Mouse (Mus musculus) MEL (cell line): ENCODE data around the gene Ttc6. TPM values are rescaled to one million over a fixed set of nuclear protein-coding genes. Genes with fewer than 3 reads are reported as not detected.

Experiments
- DNase-seq: peaks from one replicate; pipeline ENCODE4 v3.0.0; 2011; ENCODE audit warnings: low read depth, low spot score
- H3K27ac ChIP-seq: 2 replicates; pipeline ENCODE4 v1.5.1; 2012; ENCODE audit warnings: low read depth, mild to moderate bottlenecking, control low read depth, low read length, moderate library complexity; ENCODE audit not compliant: control insufficient read depth
- H3K27me3 ChIP-seq, 2 experiments: fragments of 150-350 bp in 1 of 2; sonication (generic) in 1 of 2; 2 replicates each; pipeline ENCODE4 v1.6.1; 2012; ENCODE audit warnings: low read length in 2 of 2, mild to moderate bottlenecking in 2 of 2, improper control_type of control experiment in 1 of 2, moderate library complexity in 1 of 2; ENCODE audit not compliant: insufficient read depth in 2 of 2, control insufficient read depth in 1 of 2
- H3K36me3 ChIP-seq, 2 experiments: 2 replicates each; pipeline ENCODE4 v1.6.1; 2012 to 2014; ENCODE audit warnings: low read length in 2 of 2, improper control_type of control experiment in 1 of 2, inconsistent platforms in 1 of 2, mild to moderate bottlenecking in 1 of 2; ENCODE audit not compliant: insufficient read depth in 2 of 2, control insufficient read depth in 1 of 2
- H3K4me1 ChIP-seq, 2 experiments: fragments of 150-350 bp in 1 of 2; sonication (generic) in 1 of 2; 2 replicates each; pipeline ENCODE4 v1.6.1; 2012; ENCODE audit warnings: low read length in 2 of 2, improper control_type of control experiment in 1 of 2, mild to moderate bottlenecking in 1 of 2; ENCODE audit not compliant: insufficient read depth in 2 of 2, control insufficient read depth in 1 of 2
- H3K4me3 ChIP-seq, 2 experiments: fragments of 150-350 bp in 1 of 2; sonication (generic) in 1 of 2; 2 replicates each; pipeline ENCODE4 v1.5.1; 2012; ENCODE audit warnings: low read depth in 2 of 2, low read length in 2 of 2, mild to moderate bottlenecking in 2 of 2, moderate library complexity in 2 of 2, control low read depth in 1 of 2, improper control_type of control experiment in 1 of 2; ENCODE audit not compliant: control insufficient read depth in 1 of 2, insufficient read depth in 1 of 2
- H3K79me2 ChIP-seq: 2 replicates; pipeline ENCODE4 v1.6.1; 2012; ENCODE audit warnings: mild to moderate bottlenecking, low read length, moderate library complexity; ENCODE audit not compliant: control insufficient read depth, poor library complexity, insufficient read depth
- H3K9ac ChIP-seq: 2 replicates; pipeline ENCODE4 v1.6.1; 2012; ENCODE audit warnings: low read depth, mild to moderate bottlenecking, control low read depth, low read length, moderate library complexity; ENCODE audit not compliant: control insufficient read depth, poor library complexity, severe bottlenecking
- H3K9me3 ChIP-seq: fragments of 150-350 bp; sonication (generic); replicated peaks from 2 replicates; pipeline ENCODE4 v1.6.1; 2012; ENCODE audit warnings: mild to moderate bottlenecking, low read length, improper control_type of control experiment, moderate library complexity; ENCODE audit not compliant: insufficient read depth
- BHLHE40 ChIP-seq: IDR thresholded peaks from 2 replicates; pipeline ENCODE4 v1.6.1; 2012; ENCODE audit warnings: low read depth, mild to moderate bottlenecking, inconsistent platforms, low read length, improper control_type of control experiment, borderline replicate concordance
- CHD1 ChIP-seq: IDR thresholded peaks from 2 replicates; pipeline ENCODE4 v1.6.1; 2012; ENCODE audit warnings: low read depth, mild to moderate bottlenecking, inconsistent platforms, low read length, improper control_type of control experiment
- CHD2 ChIP-seq: IDR thresholded peaks from 2 replicates; pipeline ENCODE4 v1.6.1; 2011; ENCODE audit warnings: low read length, improper control_type of control experiment
- CTCF ChIP-seq, 3 experiments: IDR thresholded peaks in 2 of 3; conservative IDR thresholded peaks in 1 of 3; 2 replicates each; pipeline ENCODE4 v1.5.1; 2011 to 2012; ENCODE audit warnings: low read length in 3 of 3, low read depth in 2 of 3, mild to moderate bottlenecking in 2 of 3, improper control_type of control experiment in 1 of 3, inconsistent platforms in 1 of 3, mixed read lengths in 1 of 3, moderate library complexity in 1 of 3; ENCODE audit not compliant: control insufficient read depth in 1 of 3, insufficient read depth in 1 of 3, poor library complexity in 1 of 3, severe bottlenecking in 1 of 3
- ELF1 ChIP-seq: IDR thresholded peaks from 2 replicates; pipeline ENCODE4 v1.6.1; 2014; ENCODE audit warnings: low read depth, mild to moderate bottlenecking, inconsistent platforms, low read length, improper control_type of control experiment, moderate library complexity
- EP300 ChIP-seq, 2 experiments: IDR thresholded peaks; 2 replicates each; pipeline ENCODE4 v1.6.1; 2011; ENCODE audit warnings: improper control_type of control experiment in 2 of 2, low read length in 2 of 2, low read depth in 1 of 2, mild to moderate bottlenecking in 1 of 2
- ETS1 ChIP-seq: IDR thresholded peaks from 2 replicates; pipeline ENCODE4 v1.6.1; 2012; ENCODE audit warnings: low read depth, mild to moderate bottlenecking, inconsistent platforms, low read length, improper control_type of control experiment, moderate library complexity
- GABPA ChIP-seq: IDR thresholded peaks from 2 replicates; pipeline ENCODE4 v1.6.1; 2012; ENCODE audit warnings: low read depth, mild to moderate bottlenecking, inconsistent platforms, low read length, improper control_type of control experiment, moderate library complexity
- GATA1 ChIP-seq: IDR thresholded peaks from 2 replicates; pipeline ENCODE4 v1.6.1; 2011; ENCODE audit warnings: low read depth, low read length, improper control_type of control experiment
- MAX ChIP-seq: IDR thresholded peaks from 2 replicates; pipeline ENCODE4 v1.6.1; 2011; ENCODE audit warnings: low read length, improper control_type of control experiment
- NELFE ChIP-seq: IDR thresholded peaks from 2 replicates; pipeline ENCODE4 v1.6.1; 2011; ENCODE audit warnings: low read depth, low read length, improper control_type of control experiment
- POLR2AphosphoS5 ChIP-seq: IDR thresholded peaks from 2 replicates; pipeline ENCODE4 v1.6.1; 2012; ENCODE audit warnings: low read depth, borderline replicate concordance, mild to moderate bottlenecking, inconsistent platforms, low read length, moderate library complexity, mixed read lengths
- RAD21 ChIP-seq: IDR thresholded peaks from 2 replicates; pipeline ENCODE4 v1.6.1; 2011; ENCODE audit warnings: mild to moderate bottlenecking, low read depth, low read length, improper control_type of control experiment
- SIN3A ChIP-seq: IDR thresholded peaks from 2 replicates; pipeline ENCODE4 v1.6.1; 2012; ENCODE audit warnings: low read length, improper control_type of control experiment, inconsistent platforms
- SMC3 ChIP-seq: IDR thresholded peaks from 2 replicates; pipeline ENCODE4 v1.6.1; 2011; ENCODE audit warnings: low read depth, low read length, improper control_type of control experiment
- TAL1 ChIP-seq: IDR thresholded peaks from 2 replicates; pipeline ENCODE4 v1.6.1; 2012; ENCODE audit warnings: mild to moderate bottlenecking, inconsistent platforms, low read length, moderate library complexity, mixed read lengths
- UBTF ChIP-seq: IDR thresholded peaks from 2 replicates; pipeline ENCODE4 v1.6.1; 2012; ENCODE audit warnings: low read depth, mild to moderate bottlenecking, inconsistent platforms, low read length, improper control_type of control experiment, moderate library complexity, borderline replicate concordance; ENCODE audit not compliant: insufficient read depth
- ZC3H11A ChIP-seq: IDR thresholded peaks from 2 replicates; pipeline ENCODE4 v1.6.1; 2012; ENCODE audit warnings: low read depth, mild to moderate bottlenecking, inconsistent platforms, low read length, improper control_type of control experiment
- ZMIZ1 ChIP-seq: IDR thresholded peaks from 2 replicates; pipeline ENCODE4 v1.6.1; 2012; ENCODE audit warnings: low read depth, mild to moderate bottlenecking, inconsistent platforms, low read length, improper control_type of control experiment, moderate library complexity
- polyA plus RNA-seq, 2 experiments: library from polyadenylated mRNA; stranded (reverse) in 1 of 2; unstranded in 1 of 2; fragments of >175 nt in 1 of 2; fragments of >200 nt in 1 of 2; gene quantifications; 2 replicates each; pipeline versions ENCODE4 v1.2.1 to v1.2.4; 2012; ENCODE audit warnings: low replicate concordance in 2 of 2, low read depth in 1 of 2; ENCODE audit not compliant: insufficient read length in 2 of 2, insufficient read depth in 1 of 2, missing spikeins in 1 of 2
- total RNA-seq: library from RNA; depleted of rRNA; stranded (reverse); fragments of 300-350 nt; gene quantifications from 2 replicates; pipeline ENCODE4 v1.2.3, GENCODE M21; 2012

Ttc6 gene
- total and polyA plus RNA-seq, 3 experiments: not detected

DNA sequence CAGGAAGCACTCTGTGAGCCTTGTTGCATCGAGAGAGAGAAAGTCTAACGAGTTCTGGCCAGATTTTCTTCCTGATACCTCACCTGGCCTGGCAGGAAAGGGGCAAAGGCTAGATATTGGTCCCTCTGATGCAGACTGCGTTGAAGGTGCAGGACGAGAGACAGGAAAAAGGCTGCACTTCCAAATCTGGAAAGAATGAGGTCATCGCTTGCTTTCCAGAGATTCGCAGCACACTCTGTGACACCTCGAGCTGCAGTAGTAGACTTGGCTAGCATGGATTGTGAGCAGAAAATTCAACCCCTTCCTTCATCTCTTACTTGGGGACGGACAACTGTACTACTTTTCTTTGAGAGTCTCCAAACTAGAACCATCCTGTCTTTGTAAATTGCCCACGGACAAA, 7.9 kb downstream of the Ttc6 start:
- Histone ChIP-seq H3K27ac (no peak overlapping the region), H3K4me3 (no peak overlapping the region), H3K27me3 (no peaks in the 10 kb centered on the region), H3K4me1 (no peaks in the 10 kb centered on the region), H3K36me3 (no peaks in the 10 kb centered on the region), H3K9me3 (no peaks in the 10 kb centered on the region), H3K79me2 (no peaks in the 10 kb centered on the region), H3K9ac (no peak overlapping the region)
- DNase-seq: no peak
- TF ChIP-seq ZMIZ1 (no peak), ETS1 (no peak)
- TF ChIP-seq, all 39 proteins: peak for 0

DNA sequence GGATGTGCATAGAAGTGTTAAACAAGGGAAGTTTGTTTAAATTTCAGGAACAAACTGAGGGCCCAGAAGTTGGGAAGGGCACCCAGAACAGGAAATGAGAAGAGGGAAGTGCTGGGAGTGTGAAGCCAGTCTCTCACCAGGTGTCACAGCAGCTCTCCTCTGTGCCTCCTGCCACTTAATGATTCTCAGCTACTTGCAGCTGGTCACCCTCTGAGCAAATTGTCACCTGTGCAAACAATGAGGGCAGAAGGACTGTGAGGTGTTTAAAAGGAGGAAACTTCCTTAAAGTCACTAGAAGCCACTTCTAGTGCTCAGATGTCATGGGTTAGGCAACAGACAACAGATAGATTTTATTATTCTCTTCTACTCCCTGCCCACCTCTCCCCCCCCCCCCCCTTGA, 8.5 kb downstream of the Ttc6 start:
- Histone ChIP-seq H3K27ac (no peak overlapping the region), H3K9ac (no peak overlapping the region), H3K27me3 (no peaks in the 10 kb centered on the region), H3K9me3 (no peaks in the 10 kb centered on the region), H3K79me2 (no peaks in the 10 kb centered on the region), H3K36me3 (no peaks in the 10 kb centered on the region), H3K4me1 (no peaks in the 10 kb centered on the region), H3K4me3 (no peak overlapping the region)
- no peak for DNase-seq
- TF ChIP-seq SIN3A: no peak
- no peak for TF ChIP-seq GABPA
- no peak for TF ChIP-seq RAD21
- TF ChIP-seq UBTF: no peak
- TF ChIP-seq ETS1: no peak
- TF ChIP-seq TAL1: no peak
- TF ChIP-seq CHD1: no peak
- TF ChIP-seq, all 39 proteins: peak for 0

DNA sequence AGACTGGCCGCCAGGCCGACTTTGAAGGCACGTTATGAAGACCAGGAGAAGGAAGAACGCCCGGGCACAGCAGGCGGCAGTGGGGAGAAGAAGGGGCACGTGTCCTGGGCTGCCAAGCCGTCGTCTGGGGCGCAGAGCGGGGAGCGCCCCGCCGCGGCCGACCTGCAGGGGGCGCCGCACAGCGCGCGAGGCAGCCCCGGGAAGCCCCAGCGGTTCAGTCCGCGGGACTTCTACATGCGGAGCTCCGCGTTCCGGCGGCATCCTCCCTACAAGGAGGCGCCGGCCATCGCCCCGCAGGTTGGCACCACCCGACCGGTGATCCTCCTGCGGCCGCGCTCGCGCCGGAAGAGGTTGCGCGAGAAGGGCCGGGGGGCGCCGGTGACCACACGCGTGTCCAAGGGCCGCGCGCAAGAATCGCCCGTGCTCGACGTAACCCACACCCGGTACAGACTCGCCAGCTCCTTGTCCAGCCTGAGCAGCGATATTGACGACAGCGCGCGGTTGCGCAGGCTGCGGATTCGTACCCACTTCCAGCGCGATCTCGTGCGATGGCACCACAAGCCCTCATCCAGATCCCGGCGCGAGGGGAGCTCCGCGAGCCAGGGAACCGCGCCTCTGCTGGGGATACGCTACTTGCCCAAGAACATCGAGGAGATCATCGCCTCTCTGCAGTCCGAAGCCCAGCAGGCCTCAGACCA, 12.2 kb downstream of the Ttc6 start:
- DNase-seq: no peak
- Histone ChIP-seq H3K9me3 (no peaks in the 10 kb centered on the region), H3K36me3 (no peaks in the 10 kb centered on the region), H3K4me1 (no peaks in the 10 kb centered on the region)
- TF ChIP-seq BHLHE40 (no peak), ELF1 (no peak), ZC3H11A (no peak), GATA1 (no peak), SMC3 (no peak), CTCF (IDR thresholded peaks at IDR 0.05 in 2 of 3, conservative IDR thresholded peaks at IDR 0.05 in 1 of 3; ENCODE audit: control insufficient read depth in 1 of 3, insufficient read depth in 1 of 3, low read depth in 2 of 3, low read length in 3 of 3, poor library complexity in 1 of 3, severe bottlenecking in 1 of 3) (no peak), MAX (no peak), NELFE (no peak), CHD1 (no peak), ETS1 (no peak), POLR2AphosphoS5 (no peak), CHD2 (no peak), EP300 (IDR thresholded peaks at IDR 0.05; ENCODE audit: low read depth in 1 of 2, low read length in 2 of 2) (no peak)
- TF ChIP-seq, all 39 proteins: peak for 0
- Histone ChIP-seq H3K27ac (no peak overlapping the region), H3K4me3 (no peak overlapping the region), H3K79me2 (no peaks in the 10 kb centered on the region), H3K27me3 (no peaks in the 10 kb centered on the region), H3K9ac (no peak overlapping the region)
